Mouse (Mus musculus) c-Kit-positive CD71-positive TER-119-negative erythroid progenitor cells, embryonic 14.5 days (primary cell): Measurements from ENCODE around the gene Map4.

Source experiments
- DNase-seq: peaks from one replicate; pipeline ENCODE4 v3.0.0-alpha.2; 2013; ENCODE audit warnings: low read depth

The Map4 gene

GRCm38 (mm10) chr9:110001946-110002345 is 70.7 kb downstream of the Map4 start:
- DNase-seq: no peak

- no peak for DNase-seq
These were observed 71.2 kb downstream of the Map4 start for GRCm38 (mm10) chr9:110002413-110002812.

GRCm38 (mm10) chr9:110019224-110019623 is 88.0 kb downstream of the Map4 start:
- no peak for DNase-seq

GRCm38 (mm10) chr9:110020405-110020804 is 89.1 kb downstream of the Map4 start:
- no peak for DNase-seq

- DNase-seq: no peak
These were observed 90.2 kb downstream of the Map4 start for GRCm38 (mm10) chr9:110021463-110021862.

- no peak for DNase-seq
These were observed 90.9 kb downstream of the Map4 start for GRCm38 (mm10) chr9:110022151-110022550.

- no peak for DNase-seq
These were observed 103.8 kb downstream of the Map4 start for GRCm38 (mm10) chr9:110035091-110035490.

- DNase-seq: no peak
These were observed 106.6 kb downstream of the Map4 start for GRCm38 (mm10) chr9:110037895-110038294.

- no peak for DNase-seq
These were observed 107.2 kb downstream of the Map4 start for GRCm38 (mm10) chr9:110038485-110038884.

GRCm38 (mm10) chr9:110044373-110044772 is 113.1 kb downstream of the Map4 start:
- DNase-seq: no peak

GRCm38 (mm10) chr9:110045763-110046377 is 114.6 kb downstream of the Map4 start:
- DNase-seq: no peak

- no peak for DNase-seq
These were observed 116.0 kb downstream of the Map4 start for GRCm38 (mm10) chr9:110047260-110047659.

GRCm38 (mm10) chr9:110047857-110048256 is 116.6 kb downstream of the Map4 start:
- DNase-seq: no peak

GRCm38 (mm10) chr9:110051184-110051583 is 119.9 kb downstream of the Map4 start:
- no peak for DNase-seq

GRCm38 (mm10) chr9:110051869-110052661 is 120.8 kb downstream of the Map4 start:
- no peak for DNase-seq

GRCm38 (mm10) chr9:110052951-110053304 is 121.7 kb downstream of the Map4 start:
- no peak for DNase-seq

- no peak for DNase-seq
These were observed 122.2 kb downstream of the Map4 start for GRCm38 (mm10) chr9:110053305-110054079.

GRCm38 (mm10) chr9:110054080-110054421 is 122.8 kb downstream of the Map4 start:
- DNase-seq: no peak

GRCm38 (mm10) chr9:110054781-110055180 is 123.5 kb downstream of the Map4 start:
- no peak for DNase-seq

GRCm38 (mm10) chr9:110057200-110057599 is 125.9 kb downstream of the Map4 start:
- no peak for DNase-seq

GRCm38 (mm10) chr9:110060761-110061160 is 129.5 kb downstream of the Map4 start:
- no peak for DNase-seq

- DNase-seq: no peak
These were observed 131.1 kb downstream of the Map4 start for GRCm38 (mm10) chr9:110062405-110062804.

- no peak for DNase-seq
These were observed 131.6 kb downstream of the Map4 start for GRCm38 (mm10) chr9:110062861-110063260.
